ENCODE assay signal across 12 mouse cellular contexts in the genomic region with DNA sequence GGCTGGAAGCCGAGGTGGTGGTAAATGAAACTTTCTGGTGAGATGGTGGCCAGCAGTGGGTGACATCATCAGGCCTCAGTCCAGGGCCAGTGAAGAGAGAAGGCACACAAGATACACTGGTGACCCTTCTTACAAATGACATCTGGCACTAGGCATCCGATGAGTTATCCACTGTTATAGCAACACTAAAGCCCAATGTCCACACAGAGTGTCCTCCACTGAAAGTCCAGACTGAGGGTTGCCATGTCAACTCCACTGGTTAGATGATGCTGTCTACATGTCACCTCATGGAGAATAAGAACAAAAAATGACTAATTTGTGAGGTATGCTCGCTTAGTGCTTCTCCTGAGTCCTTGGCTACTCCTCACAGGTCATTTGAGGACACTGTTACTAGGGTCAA.
"Had no signal": no experiment of that assay in that cellular context is flagged by ENCODE, and none has a peak within 500 bp of the region (broad histone marks: within the 10 kb centered on the region; RNA-seq: fewer than 3 reads in every experiment).

No protein-coding gene starts in this region.

- H3K9me3 ChIP-seq: limb, embryonic 12.5 days; liver, embryonic 13.5 days had no signal

- DNase-seq: kidney, adult 9 months; kidney, postnatal 36 days; layer of hippocampus, adult 9-11 months; liver; liver, embryonic 13.5 days; liver, postnatal 0 days; midbrain, embryonic 14.5 days; right cerebral cortex, postnatal 14 days; thymus, postnatal 36 days had no signal

- H3K4me2 ChIP-seq: limb, embryonic 12.5 days; liver, embryonic 13.5 days; neural tube, embryonic 13.5 days had no signal

- H3K27me3 ChIP-seq: neural tube, embryonic 13.5 days had no signal

- H3K9ac ChIP-seq: limb, embryonic 12.5 days; liver, embryonic 13.5 days; liver, postnatal 0 days; neural tube, embryonic 13.5 days had no signal

- H3K27ac ChIP-seq: kidney, postnatal 0 days; limb, embryonic 12.5 days; liver, embryonic 13.5 days; neural tube, embryonic 13.5 days had no signal

- H3K4me1 ChIP-seq: limb, embryonic 12.5 days had no signal

- H3K36me3 ChIP-seq: limb, embryonic 12.5 days; liver, embryonic 13.5 days; neural tube, embryonic 13.5 days had no signal

- H3K4me3 ChIP-seq: limb, embryonic 12.5 days; liver, embryonic 13.5 days; neural tube, embryonic 13.5 days had no signal

- ATAC-seq: liver, postnatal 0 days had no signal
